Mouse (Mus musculus): ENCODE measurements around the gene Kir3dl2. TPM values are rescaled to one million over a fixed set of nuclear protein-coding genes. Genes with fewer than 3 reads are reported as not detected.
"Not testable (repeated sequence)": the region's sequence is repeated elsewhere in the genome, so short reads cannot be mapped to it uniquely, and the experiment has no call there.

Gene Kir3dl2
- not detected for total RNA-seq (2021)
- long read RNA-seq, experiment 1, result 0 reads
- long read RNA-seq, experiment 2, result 0 reads

- intact Hi-C loops (cut with DNase I); DNase-seq: not testable (repeated sequence)
These were observed at the start of gene Kir3dl2 for GRCm38 (mm10) chrX:136543956-136544355. TSS of gene Kir3dl2 (minus strand) at chrX:136544056.

DNA sequence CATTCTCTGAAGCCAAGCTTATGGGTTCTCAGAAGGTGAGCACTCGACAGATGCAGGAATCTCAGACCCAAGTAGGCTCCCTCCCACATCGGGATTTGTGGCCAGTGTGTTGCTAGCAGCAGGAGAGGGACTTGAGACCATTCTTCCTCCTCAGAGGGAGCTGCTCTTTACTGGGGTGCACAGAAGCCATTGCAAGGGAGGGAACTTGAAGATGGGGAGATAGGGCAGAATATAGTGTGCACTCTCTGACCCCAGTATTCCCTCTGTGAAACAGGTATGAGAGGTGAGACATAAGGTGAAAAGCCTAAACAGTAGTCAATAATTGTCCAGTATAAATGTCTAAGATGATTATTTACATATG is 47.0 kb upstream of the Kir3dl2 start:
- no peak for DNase-seq
- intact Hi-C loops (cut with DNase I), result no loop called here

GRCm38 (mm10) chrX:136590199-136590896 is 46.5 kb upstream of the Kir3dl2 start, which contains the start of gene Tceal3:
TSS of gene Tceal3 (plus strand) at chrX:136590842.
- DNase-seq, result no peak
- intact Hi-C loops (cut with DNase I), result no loop called here

DNA sequence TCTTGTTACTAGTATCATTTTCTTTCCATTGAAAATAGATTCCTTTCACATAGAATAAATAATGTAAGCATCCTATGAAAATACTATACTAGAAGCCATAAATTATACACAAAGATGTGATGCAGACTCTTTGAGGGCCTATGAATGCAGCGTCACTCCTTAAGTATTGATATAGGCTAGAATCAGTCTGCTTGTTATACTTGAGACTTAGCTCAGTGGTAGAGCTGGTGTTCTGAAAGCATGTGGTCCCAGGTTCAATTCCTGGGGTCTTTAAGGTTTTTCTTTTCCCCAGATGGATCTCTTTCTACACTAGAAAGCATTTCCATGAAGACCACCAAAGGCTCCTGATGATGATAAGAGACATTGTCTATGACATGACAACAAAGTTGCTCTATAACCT is 40.8 kb upstream of the Kir3dl2 start:
- DNase-seq, result no peak
- intact Hi-C loops (cut with DNase I), result no loop called here

GRCm38 (mm10) chrX:136569094-136569493 is 25.2 kb upstream of the Kir3dl2 start:
- intact Hi-C loops (cut with DNase I); DNase-seq: not testable (repeated sequence)

DNA sequence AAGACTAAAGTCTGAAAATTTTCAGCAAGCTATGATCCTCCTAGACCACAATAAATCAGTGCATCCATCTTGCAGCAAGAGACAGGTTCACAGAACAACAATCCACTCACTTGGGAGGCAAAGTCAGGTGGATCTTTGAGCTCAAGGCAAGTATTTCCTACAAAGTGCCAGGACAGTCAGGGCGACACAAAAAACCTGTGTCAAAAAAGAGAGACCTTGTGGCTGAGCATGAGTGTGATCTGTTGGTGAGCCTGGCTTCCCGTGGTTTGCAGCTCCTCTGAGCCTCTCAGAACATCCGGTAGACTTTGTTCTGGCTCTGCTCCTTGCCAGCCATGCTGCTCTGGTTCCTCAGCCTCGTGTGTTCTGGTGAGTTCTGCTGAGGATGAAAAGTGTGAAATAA is 26.2 kb downstream of the Kir3dl2 start, which contains the start of gene Kir3dl1:
Gene Kir3dl1, plus strand, starts transcription at position 301 of the 400 bp plus-strand sequence.
- DNase-seq; intact Hi-C loops (cut with DNase I): not testable (repeated sequence)

Other genes with a start within 250 kb of the Kir3dl2 start
- gene Kir3dl1, start 26.1 kb downstream of the Kir3dl2 start, total RNA-seq (2021), result not detected
- under 1 TPM; 0.37 to 0.81 TPM for gene Tceal3, start 46.8 kb upstream of the Kir3dl2 start, total RNA-seq (2021)
- 1 to 10 TPM; 3.9 to 4.4 TPM for gene Tceal1, start 163.9 kb upstream of the Kir3dl2 start, total RNA-seq (2021)
- 100 to 1,000 TPM in 1 of 2 experiments, 10 to 100 TPM in 1; 98.8 to 113 TPM for gene Morf4l2, start 199.6 kb upstream of the Kir3dl2 start, total RNA-seq (2021)
- gene Glra4, start 236.1 kb upstream of the Kir3dl2 start, total RNA-seq (2021), result not detected

All from heart, postnatal 14 days (tissue).